Mouse (Mus musculus) lung, postnatal 0 days (tissue): ENCODE results near the gene 4930544D05Rik.

Source experiments
- CTCF ChIP-seq: IDR thresholded peaks from 2 replicates; pipeline ENCODE4 v1.5.1; 2016; ENCODE audit warnings: antibody characterized with exemption, mild to moderate bottlenecking
- EP300 ChIP-seq: IDR thresholded peaks from 2 replicates; pipeline ENCODE4 v1.6.1; 2016; ENCODE audit warnings: antibody characterized with exemption, mild to moderate bottlenecking, control low read depth

DNA sequence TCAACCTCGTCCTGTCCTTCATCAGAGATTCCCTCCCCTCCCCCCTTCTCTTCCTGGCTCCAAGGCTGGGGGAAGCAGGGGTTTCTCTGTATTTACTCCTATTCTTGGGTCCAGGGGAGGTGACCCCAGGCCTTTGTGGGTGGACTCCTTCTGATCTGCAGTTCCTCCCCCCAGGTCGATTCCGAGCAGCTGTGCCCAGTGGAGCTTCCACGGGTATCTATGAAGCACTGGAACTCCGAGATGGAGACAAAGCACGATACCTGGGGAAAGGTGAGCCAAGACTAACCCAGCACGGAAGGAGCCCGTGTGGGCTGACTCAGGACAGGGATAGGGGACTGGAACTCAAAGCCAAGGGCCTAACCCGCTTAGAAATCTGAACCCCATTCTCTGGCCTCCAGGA, 42.3 kb downstream of the 4930544D05Rik start:
- TF ChIP-seq CTCF, result no peak
- no peak for TF ChIP-seq EP300
